Mouse (Mus musculus): ENCODE data around the gene Setdb2. TPM values are rescaled to one million over a fixed set of nuclear protein-coding genes. Genes with fewer than 3 reads are reported as not detected.
"Not testable (repeated sequence)": the region's sequence is repeated elsewhere in the genome, so short reads cannot be mapped to it uniquely, and the experiment has no call there.

The Setdb2 gene
- total RNA-seq (2022) = 1 to 10 TPM; 5.3 to 8.1 (median 6.2) TPM

GRCm38 (mm10) chr14:59440558-59441471 is at the start of gene Setdb2, which contains the start of gene Cab39l:
Setdb2 (minus strand) TSS chr14:59440884.
Cab39l (plus strand) TSS chr14:59440972.
- peak; percentile 84 to 93 for DNase-seq (ENCODE audit: low spot score in 2 of 2)

DNA sequence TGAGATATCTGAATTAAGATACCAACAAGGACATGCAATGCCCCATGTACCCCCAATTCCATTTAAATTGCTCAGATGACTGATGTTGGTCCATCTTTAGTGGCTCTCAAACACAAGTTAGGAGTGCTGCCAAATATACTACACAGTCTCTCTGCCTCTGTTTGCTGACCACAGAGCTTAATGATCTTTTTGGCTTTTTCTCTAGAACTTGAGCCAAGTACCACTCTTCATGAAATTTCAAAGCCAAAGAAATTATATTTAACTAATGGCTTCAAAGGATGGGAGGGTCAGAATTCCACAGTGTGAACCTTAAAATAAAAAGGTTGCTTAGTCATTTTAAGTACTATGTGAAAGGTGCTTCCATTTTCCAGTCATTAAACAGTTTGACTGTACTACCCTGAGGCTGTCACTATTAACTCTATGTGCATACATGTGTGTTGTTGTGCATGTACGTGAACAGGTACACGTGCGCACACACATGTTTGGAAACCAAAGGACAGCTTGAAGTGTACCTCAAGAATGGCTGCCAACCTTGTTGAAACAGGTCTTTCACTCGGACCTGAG is 44.6 kb upstream of the Setdb2 start:
- DNase-seq (ENCODE audit: low spot score in 2 of 2) = no peak

DNA sequence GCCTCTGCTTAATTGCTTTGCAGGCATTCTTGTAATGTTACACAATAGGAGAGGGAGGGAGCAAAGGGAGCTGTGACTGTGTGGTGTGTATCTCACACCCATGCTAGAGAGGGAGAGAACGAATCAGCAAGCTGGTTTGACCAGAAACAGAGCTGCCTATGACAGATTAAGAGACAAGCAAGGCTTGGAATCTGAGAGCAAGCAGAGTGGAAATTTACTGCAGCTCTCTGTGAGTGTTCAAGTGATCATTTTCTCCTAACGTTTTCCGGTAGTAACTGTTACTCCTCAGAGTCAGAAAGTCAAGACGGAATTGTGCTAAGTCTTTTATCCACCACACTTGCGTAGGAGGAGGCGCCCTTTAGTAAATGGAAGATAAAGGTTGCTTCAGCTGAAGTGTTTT is 38.0 kb upstream of the Setdb2 start:
- DNase-seq (ENCODE audit: low spot score in 2 of 2) = peak; percentile 12 to 30

DNA sequence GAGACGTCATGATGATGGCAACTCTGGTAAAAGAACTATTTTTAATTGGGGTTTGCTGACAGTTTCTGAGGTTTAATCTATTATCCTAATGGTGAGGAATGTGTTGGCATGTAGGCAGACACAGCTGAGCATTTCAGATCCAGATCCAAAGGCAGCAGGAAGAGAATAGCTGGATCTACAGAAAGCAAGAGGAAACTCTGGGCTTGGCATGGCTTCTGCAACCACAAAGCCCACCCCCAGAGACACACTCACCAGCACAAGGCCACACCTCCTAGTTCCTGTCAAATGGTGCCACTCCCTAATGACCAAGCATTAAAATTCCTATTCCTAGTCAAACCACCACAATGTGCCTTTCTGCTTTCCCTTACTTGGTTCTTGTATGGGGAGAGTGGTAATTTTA is 30.1 kb upstream of the Setdb2 start:
- no peak for DNase-seq (ENCODE audit: low spot score in 2 of 2)

DNA sequence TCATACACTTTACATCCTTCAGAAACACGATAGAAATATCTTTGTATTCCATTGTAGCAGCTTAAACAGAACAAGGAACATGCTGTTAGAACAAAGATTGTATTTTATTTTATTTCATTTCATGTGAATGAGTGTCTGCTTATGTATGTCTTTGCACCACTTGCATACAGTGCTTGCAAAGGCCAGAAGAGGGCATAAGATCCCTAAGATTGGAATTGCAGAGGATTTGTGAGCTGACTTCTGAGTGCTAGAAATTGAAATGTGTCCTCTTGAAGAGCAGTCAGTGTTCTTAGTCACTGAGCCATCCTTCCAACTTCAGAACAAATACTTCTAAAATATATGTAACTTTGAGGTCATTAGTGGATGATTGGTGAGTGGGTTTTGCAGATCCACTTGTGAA is 27.1 kb upstream of the Setdb2 start:
- no peak for DNase-seq (ENCODE audit: low spot score in 2 of 2)

- DNase-seq (ENCODE audit: low spot score in 2 of 2) = no peak
These were observed 25.8 kb upstream of the Setdb2 start for GRCm38 (mm10) chr14:59466503-59466902.

DNA sequence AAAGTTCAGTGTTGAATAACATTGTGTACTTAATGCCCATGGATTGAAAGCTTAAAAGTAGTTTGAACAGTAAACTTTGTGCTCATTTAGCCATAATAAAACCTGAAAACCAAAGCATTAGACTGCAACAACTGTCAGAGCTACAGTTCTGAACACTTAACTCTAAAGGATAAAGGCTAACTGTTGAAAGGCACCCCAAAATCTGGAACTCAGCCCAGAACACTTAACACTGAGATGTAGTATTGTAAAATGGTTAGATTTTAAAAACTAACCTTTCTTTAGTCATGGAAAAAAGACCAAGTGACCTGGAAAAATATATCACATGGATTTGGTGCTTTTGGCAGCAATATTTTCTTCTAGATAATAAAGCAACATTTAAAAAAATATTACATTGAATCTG is 7.3 kb upstream of the Setdb2 start:
- DNase-seq (ENCODE audit: low spot score in 2 of 2) = no peak

GRCm38 (mm10) chr14:59445421-59445820 is 4.7 kb upstream of the Setdb2 start:
- DNase-seq (ENCODE audit: low spot score in 2 of 2) = no peak

- no peak for DNase-seq (ENCODE audit: low spot score in 2 of 2)
These were observed 755 bp upstream of the Setdb2 start for GRCm38 (mm10) chr14:59441472-59441805.

DNA sequence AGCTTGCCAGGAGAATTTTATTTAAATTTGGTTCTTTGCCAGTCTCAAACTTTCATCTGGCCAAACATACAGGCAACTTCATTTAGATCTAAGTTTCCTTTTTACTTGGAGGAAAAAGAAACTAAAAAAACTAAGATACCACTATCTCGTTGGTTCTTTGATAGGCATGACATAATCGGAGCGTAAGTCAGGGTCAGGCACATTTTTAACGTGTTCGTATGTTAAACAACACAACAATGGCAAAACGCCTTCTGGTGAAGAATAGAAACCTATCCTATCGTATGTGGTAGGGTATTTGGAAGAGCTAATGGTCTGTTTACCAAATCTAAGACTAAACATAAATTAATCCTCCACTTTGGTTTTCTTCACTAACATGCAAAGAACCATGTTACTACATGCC is 645 bp downstream of the Setdb2 start:
- DNase-seq (ENCODE audit: low spot score in 2 of 2) = no peak

DNA sequence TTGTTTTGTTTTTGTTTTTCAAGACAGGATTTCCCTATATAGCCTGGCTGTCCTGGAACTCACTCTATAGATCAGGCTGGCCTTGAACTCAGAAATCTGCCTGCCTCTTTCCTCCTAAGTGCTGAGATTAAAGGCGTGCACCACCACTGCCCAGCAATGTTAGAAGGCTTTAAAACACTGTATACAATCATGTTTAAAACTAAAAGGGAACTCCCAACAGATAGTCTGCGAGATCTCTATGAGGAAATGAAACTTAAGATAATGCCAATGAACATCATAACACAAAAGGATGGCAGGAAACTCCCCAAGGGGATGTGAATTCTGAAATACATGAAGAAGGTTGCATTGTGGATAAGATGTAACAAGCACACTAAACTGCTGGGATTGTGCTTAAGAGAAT is 2.2 kb downstream of the Setdb2 start:
- no peak for DNase-seq (ENCODE audit: low spot score in 2 of 2)

GRCm38 (mm10) chr14:59437398-59437797 is 3.3 kb downstream of the Setdb2 start:
- DNase-seq (ENCODE audit: low spot score in 2 of 2) = no peak

GRCm38 (mm10) chr14:59435206-59435605 is 5.5 kb downstream of the Setdb2 start:
- DNase-seq (ENCODE audit: low spot score in 2 of 2) = no peak

DNA sequence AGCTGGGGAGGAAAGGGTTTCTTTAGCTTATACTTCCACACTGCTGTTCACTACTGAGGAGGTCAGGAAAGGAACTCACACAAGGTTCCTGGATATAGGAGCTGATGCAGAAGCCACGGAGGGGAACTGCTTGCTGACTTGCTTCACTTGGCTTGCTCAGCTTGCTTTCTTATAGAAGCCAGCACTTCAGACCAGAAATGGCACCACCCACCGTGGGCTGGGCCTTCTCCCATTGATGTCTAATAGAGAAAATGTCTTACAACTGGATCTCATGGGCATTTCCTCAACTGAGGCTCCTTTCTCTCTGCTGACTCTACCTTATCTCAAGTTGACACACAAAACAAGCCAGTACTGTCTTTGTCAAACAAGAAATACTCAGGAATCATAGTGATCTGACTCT is 6.8 kb downstream of the Setdb2 start:
- DNase-seq (ENCODE audit: low spot score in 2 of 2) = no peak

DNA sequence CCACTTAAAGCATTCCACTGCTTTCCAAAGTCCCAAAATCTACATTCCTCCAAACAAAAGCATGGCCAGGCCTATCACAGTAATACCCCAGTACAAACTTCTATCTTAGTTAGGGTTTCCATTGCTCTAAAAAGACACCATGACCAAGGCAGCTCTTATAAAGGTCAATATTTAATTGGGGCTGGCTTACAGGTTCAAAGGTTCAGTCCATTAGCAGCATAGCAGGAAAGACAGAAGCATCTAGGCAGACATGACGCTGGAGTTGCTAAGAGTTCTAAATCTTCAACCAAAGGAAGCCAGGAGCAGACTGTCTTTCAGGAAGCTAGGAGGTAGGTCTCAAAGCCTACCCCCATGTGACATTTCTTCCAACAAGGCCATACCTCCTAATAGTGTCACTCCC is 10.1 kb downstream of the Setdb2 start:
- DNase-seq (ENCODE audit: low spot score in 2 of 2) = no peak

- no peak for DNase-seq (ENCODE audit: low spot score in 2 of 2)
These were observed 17.6 kb downstream of the Setdb2 start for GRCm38 (mm10) chr14:59422912-59423663.

DNA sequence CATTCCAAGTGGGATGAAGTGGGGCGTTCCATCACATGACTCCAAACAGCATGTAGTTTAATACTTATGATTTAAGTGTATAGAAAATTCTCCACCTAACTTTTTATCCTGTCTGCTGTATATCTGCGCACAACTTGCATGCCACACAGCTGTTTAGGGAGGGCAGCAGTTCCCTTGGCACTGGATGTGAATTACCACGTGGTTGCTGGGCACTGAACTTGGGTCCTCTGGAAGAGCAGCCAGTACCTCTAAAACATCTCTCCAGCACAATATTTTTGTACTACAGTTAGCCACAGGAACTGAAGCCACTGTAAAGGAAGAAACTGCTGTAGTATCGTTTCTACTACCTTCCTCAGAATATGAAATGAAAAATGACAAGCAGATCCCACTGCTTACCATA is 22.5 kb downstream of the Setdb2 start:
- DNase-seq (ENCODE audit: low spot score in 2 of 2) = no peak

- not testable (repeated sequence) for DNase-seq (ENCODE audit: low spot score in 2 of 2)
These were observed 25.7 kb downstream of the Setdb2 start for GRCm38 (mm10) chr14:59414979-59415378.

DNA sequence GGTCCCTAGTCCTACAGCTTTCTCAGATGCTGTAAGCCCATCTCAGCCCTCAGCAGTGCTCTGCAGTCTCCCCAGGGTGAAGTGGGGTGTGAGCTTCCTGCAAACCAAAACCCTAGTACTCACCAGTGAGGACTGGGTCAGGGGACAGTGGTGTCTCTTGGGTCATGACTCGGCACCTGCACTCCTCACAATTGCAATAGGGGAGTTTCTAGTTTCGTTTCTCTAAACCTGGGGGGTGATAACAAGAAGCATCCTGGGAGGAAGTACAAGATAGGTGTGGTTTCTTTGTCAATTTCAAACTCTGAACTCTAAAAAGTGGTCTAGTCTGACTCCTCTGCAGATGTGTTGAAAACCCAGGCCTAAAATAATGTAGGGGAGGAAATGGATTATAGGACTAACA is 43.7 kb downstream of the Setdb2 start:
- no peak for DNase-seq (ENCODE audit: low spot score in 2 of 2)

GRCm38 (mm10) chr14:59395281-59395680 is 45.4 kb downstream of the Setdb2 start, which contains the start of gene Phf11c:
Phf11c (minus strand) TSS chr14:59395381.
- no peak for DNase-seq (ENCODE audit: low spot score in 2 of 2)

GRCm38 (mm10) chr14:59390181-59390580 is 50.5 kb downstream of the Setdb2 start:
- peak; percentile 9 to 11 for DNase-seq (ENCODE audit: low spot score in 2 of 2)

DNA sequence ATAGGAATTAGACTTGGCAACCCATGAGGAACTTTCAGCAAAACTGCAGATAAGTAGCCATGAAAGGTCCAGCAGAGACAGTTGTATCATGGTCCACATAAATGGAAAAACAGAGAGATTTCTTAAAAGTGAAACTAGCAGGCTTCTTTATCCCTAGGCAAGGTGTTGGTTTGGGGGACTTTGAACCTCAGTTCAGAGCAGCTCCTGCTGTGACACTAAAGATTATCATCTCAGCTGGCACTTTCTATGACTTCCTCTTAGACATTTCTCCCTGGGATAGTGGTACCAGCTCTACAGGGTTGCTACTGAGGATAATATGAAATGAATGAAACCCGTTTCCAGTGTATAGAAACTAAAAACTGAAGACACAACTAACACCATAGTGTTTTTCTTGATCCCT is 51.2 kb downstream of the Setdb2 start:
- DNase-seq (ENCODE audit: low spot score in 2 of 2) = no peak
